Mouse (Mus musculus) bone marrow, adult 2 months (tissue): ENCODE results near the gene Mitd1.

Experiments
- CTCF ChIP-seq: fragments of 200-500 bp; IDR thresholded peaks from 2 replicates; pipeline ENCODE4 v1.5.1; 2011; ENCODE audit warnings: low read length, control low read depth; ENCODE audit not compliant: control insufficient read depth, insufficient read depth
- POLR2A ChIP-seq: fragments of 200-500 bp; IDR thresholded peaks from 2 replicates; pipeline ENCODE4 v1.6.1; 2011; ENCODE audit warnings: low read depth, mild to moderate bottlenecking, control low read depth, low read length, borderline replicate concordance; ENCODE audit not compliant: control insufficient read depth

DNA sequence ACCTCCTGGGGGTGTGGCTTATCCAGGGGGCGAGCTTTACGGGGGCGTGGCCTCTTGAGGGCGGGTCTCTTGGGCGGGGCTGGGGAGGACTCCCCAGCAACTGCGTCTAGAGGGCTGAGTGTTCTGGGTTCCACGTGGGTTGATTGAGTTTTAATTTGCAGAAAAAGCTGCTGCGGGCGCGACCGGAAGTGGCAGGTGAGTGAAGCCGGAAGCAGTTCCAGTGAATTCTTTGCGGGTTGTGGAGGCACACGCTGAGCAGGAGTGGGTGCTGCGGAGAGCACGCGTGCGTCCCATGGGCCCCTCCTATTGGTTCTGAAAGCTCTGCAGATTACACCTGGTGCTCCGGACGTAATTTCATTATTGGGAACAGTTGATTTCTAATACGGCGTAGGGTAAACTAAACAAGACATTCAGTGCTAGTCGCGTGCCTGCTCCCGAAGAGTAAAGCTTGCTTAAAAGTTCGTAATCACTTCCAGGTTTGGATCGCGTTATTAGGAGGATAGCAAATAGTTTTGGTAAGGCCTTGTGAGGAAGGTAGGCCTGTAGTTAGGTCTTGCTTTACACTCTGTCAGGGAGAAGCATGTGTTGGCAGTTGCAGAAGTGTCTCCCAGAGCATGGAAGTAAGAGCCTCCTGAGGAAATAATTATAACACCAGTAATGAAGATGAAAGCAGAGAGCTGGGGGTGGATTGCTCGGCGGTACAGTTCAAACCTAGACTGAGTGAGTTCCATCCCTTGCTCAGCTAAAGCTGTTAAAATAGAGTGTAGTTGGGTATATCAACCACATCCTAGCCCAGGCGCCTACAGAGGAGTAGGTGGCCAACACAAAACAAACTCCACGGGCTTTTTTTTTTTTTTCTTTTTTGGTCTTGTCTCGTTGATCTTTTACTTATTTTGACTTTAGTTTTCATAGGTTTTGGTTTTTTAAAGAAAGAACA, 17.8 kb downstream of the Mitd1 start:
- no peak for TF ChIP-seq CTCF
- TF ChIP-seq POLR2A: no peak
